ENCODE assay signal across 9 mouse cellular contexts in the genomic region with DNA sequence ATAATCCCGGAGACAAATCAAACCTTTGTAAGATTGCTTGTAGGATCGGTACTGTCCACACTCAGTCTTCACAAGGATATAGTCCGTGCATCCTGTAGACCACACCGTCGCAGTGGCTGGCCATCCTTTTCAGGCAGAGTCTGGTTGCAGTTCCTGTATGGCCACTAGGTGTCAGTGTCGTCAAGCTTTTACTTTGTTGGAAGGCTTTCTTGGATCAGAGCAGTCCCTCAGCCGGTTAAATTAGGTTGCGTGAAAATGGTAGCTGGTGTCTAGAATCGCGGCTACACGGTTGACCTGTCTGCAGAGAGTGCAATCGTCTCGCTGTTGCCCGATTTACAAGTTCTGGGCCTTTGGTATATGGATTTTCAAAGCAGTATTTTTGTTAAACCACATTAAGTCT.
DNase-seq lines count a peak whose midpoint lies in the region; ATAC-seq and TF ChIP-seq lines count a peak whose summit lies in the region.
"Had no signal": no experiment of that assay in that cellular context is flagged by ENCODE, and none has a peak within 500 bp of the region (broad histone marks: within the 10 kb centered on the region; RNA-seq: fewer than 3 reads in every experiment).

No protein-coding gene starts in this region.

- no peak overlapping the region for H3K27ac ChIP-seq in cerebellum, adult 2 months (ENCODE audit: insufficient read depth, low read length)
- no peak overlapping the region for H3K27ac ChIP-seq in forebrain, postnatal 0 days (ENCODE audit: low read depth, low read length)
- H3K27ac ChIP-seq in layer of hippocampus, adult 2 months = no peak overlapping the region
- H3K27ac ChIP-seq in lung, embryonic 16.5 days (ENCODE audit: low read length) = no peak overlapping the region
- H3K27ac ChIP-seq: macrophage had no signal

- H3K4me2 ChIP-seq in forebrain, postnatal 0 days (ENCODE audit: low read depth) = peak overlapping the region; percentile 32
- H3K4me2 ChIP-seq in lung, embryonic 16.5 days (ENCODE audit: low read depth, low read length) = no peak overlapping the region

- no peak for TF ChIP-seq POLR2A in cerebellum, adult 2 months (IDR thresholded peaks at IDR 0.05; ENCODE audit: borderline replicate concordance, insufficient read depth, low read length)

- no peaks in the 10 kb centered on the region for H3K27me3 ChIP-seq in cerebellum, adult 2 months (ENCODE audit: control insufficient read depth, insufficient read depth, low read length)
- H3K27me3 ChIP-seq in forebrain, postnatal 0 days (ENCODE audit: insufficient read depth, low read length) = no peaks in the 10 kb centered on the region
- H3K27me3 ChIP-seq in lung, embryonic 16.5 days (ENCODE audit: control insufficient read depth, insufficient read depth, low read depth, low read length) = no peaks in the 10 kb centered on the region

- peak overlapping the region; percentile 27 for H3K4me3 ChIP-seq in cerebellum, adult 2 months (replicated peaks; ENCODE audit: insufficient read depth, low read depth, low read length)
- no peak overlapping the region for H3K4me3 ChIP-seq in forebrain, postnatal 0 days (ENCODE audit: low read depth, low read length)
- H3K4me3 ChIP-seq in layer of hippocampus, adult 2 months = peak overlapping the region; percentile 38
- H3K4me3 ChIP-seq in lung, embryonic 16.5 days (ENCODE audit: low read length) = no peak overlapping the region

- peak; percentile 83 for ATAC-seq in forebrain, postnatal 0 days
- ATAC-seq in lung, embryonic 16.5 days (ENCODE audit: low read depth) = peak; percentile 49; the same call in 1 of the 2 replicates

- H3K36me3 ChIP-seq in forebrain, postnatal 0 days (ENCODE audit: insufficient read depth) = no peaks in the 10 kb centered on the region
- no peaks in the 10 kb centered on the region for H3K36me3 ChIP-seq in lung, embryonic 16.5 days (ENCODE audit: control insufficient read depth, insufficient read depth, low read length)

- whole genome bisulfite sequencing in cerebellum, adult 2 months = 3% methylated on average over 14 of the region's 14 CpGs
- WGBS in forebrain, postnatal 0 days = 6% methylated on average over 14 of the region's 14 CpGs
- WGBS in lung, embryonic 16.5 days = 8% methylated on average over 14 of the region's 14 CpGs

- no peaks in the 10 kb centered on the region for H3K4me1 ChIP-seq in cerebellum, adult 2 months (ENCODE audit: control insufficient read depth, insufficient read depth, low read length)
- H3K4me1 ChIP-seq in forebrain, postnatal 0 days (ENCODE audit: insufficient read depth) = no peaks in the 10 kb centered on the region
- H3K4me1 ChIP-seq in lung, embryonic 16.5 days (replicated peaks; ENCODE audit: control insufficient read depth, insufficient read depth, low read length) = no peaks in the 10 kb centered on the region

- H3K9me3 ChIP-seq in forebrain, postnatal 0 days (ENCODE audit: low read length) = no peaks in the 10 kb centered on the region
- no peaks in the 10 kb centered on the region for H3K9me3 ChIP-seq in lung, embryonic 16.5 days (ENCODE audit: control insufficient read depth, low read length)

- TF ChIP-seq CTCF in cerebellum, adult 2 months (IDR thresholded peaks at IDR 0.05; ENCODE audit: borderline replicate concordance, insufficient read depth, low read depth, low read length) = peak; percentile 90
- TF ChIP-seq CTCF in forebrain, postnatal 0 days (IDR thresholded peaks at IDR 0.05; ENCODE audit: low read depth) = peak; percentile 98
- TF ChIP-seq CTCF in layer of hippocampus, adult 2 months (conservative IDR thresholded peaks at IDR 0.05) = peak; percentile 100

- DNase-seq in MN1 (ENCODE audit: low spot score) = peak; percentile 66
- DNase-seq in cerebellum, adult 2 months = peak; percentile 81 to 91
- DNase-seq in forebrain, postnatal 0 days = peak; percentile 93
- peak; percentile 89 for DNase-seq in heart, postnatal 4 days
- peak; percentile 80 to 90 for DNase-seq in layer of hippocampus, adult 2 months (ENCODE audit: low spot score in 2 of 2)
- peak; percentile 68 for DNase-seq in ovary, postnatal 10 days (ENCODE audit: low spot score)
- peak; percentile 5 to 59 for DNase-seq in thymus, postnatal 10 days (ENCODE audit: low spot score in 2 of 2)

- H3K9ac ChIP-seq in forebrain, postnatal 0 days = no peak overlapping the region
- no peak overlapping the region for H3K9ac ChIP-seq in lung, embryonic 16.5 days (ENCODE audit: low read length)

Comparison
In these comparisons a context has a peak if more than half of its experiments do, and no peak if none do; other contexts are left out.
1. DNase-seq: peak in every context shown above with its lines; median percentile 93 in forebrain, postnatal 0 days; 89 in heart, postnatal 4 days; 86 in cerebellum, adult 2 months; 85 in layer of hippocampus, adult 2 months; 68 in ovary, postnatal 10 days; 66 in MN1; 32 in thymus, postnatal 10 days.
2. H3K4me3 ChIP-seq: peak in cerebellum, adult 2 months (single experiment) and layer of hippocampus, adult 2 months (single experiment); none in forebrain, postnatal 0 days (single experiment) and lung, embryonic 16.5 days (single experiment).
3. Peak in every context shown above with its lines, with median percentiles within 50 percentile points of each other: CTCF ChIP-seq.